Mouse (Mus musculus) MEL (cell line): ENCODE results near the gene Celsr1. TPM values are rescaled to one million over a fixed set of nuclear protein-coding genes. Genes with fewer than 3 reads are reported as not detected.

Experiments used
- DNase-seq: peaks from one replicate; pipeline ENCODE4 v3.0.0; 2011; ENCODE audit warnings: low read depth, low spot score
- H3K27ac ChIP-seq: 2 replicates; pipeline ENCODE4 v1.5.1; 2012; ENCODE audit warnings: low read depth, mild to moderate bottlenecking, control low read depth, low read length, moderate library complexity; ENCODE audit not compliant: control insufficient read depth
- H3K27me3 ChIP-seq, 2 experiments: fragments of 150-350 bp in 1 of 2; sonication (generic) in 1 of 2; 2 replicates each; pipeline ENCODE4 v1.6.1; 2012; ENCODE audit warnings: low read length in 2 of 2, mild to moderate bottlenecking in 2 of 2, improper control_type of control experiment in 1 of 2, moderate library complexity in 1 of 2; ENCODE audit not compliant: insufficient read depth in 2 of 2, control insufficient read depth in 1 of 2
- H3K36me3 ChIP-seq, 2 experiments: 2 replicates each; pipeline ENCODE4 v1.6.1; 2012 to 2014; ENCODE audit warnings: low read length in 2 of 2, improper control_type of control experiment in 1 of 2, inconsistent platforms in 1 of 2, mild to moderate bottlenecking in 1 of 2; ENCODE audit not compliant: insufficient read depth in 2 of 2, control insufficient read depth in 1 of 2
- H3K4me1 ChIP-seq, 2 experiments: fragments of 150-350 bp in 1 of 2; sonication (generic) in 1 of 2; 2 replicates each; pipeline ENCODE4 v1.6.1; 2012; ENCODE audit warnings: low read length in 2 of 2, improper control_type of control experiment in 1 of 2, mild to moderate bottlenecking in 1 of 2; ENCODE audit not compliant: insufficient read depth in 2 of 2, control insufficient read depth in 1 of 2
- H3K4me3 ChIP-seq, 2 experiments: fragments of 150-350 bp in 1 of 2; sonication (generic) in 1 of 2; 2 replicates each; pipeline ENCODE4 v1.5.1; 2012; ENCODE audit warnings: low read depth in 2 of 2, low read length in 2 of 2, mild to moderate bottlenecking in 2 of 2, moderate library complexity in 2 of 2, control low read depth in 1 of 2, improper control_type of control experiment in 1 of 2; ENCODE audit not compliant: control insufficient read depth in 1 of 2, insufficient read depth in 1 of 2
- H3K79me2 ChIP-seq: 2 replicates; pipeline ENCODE4 v1.6.1; 2012; ENCODE audit warnings: mild to moderate bottlenecking, low read length, moderate library complexity; ENCODE audit not compliant: control insufficient read depth, poor library complexity, insufficient read depth
- H3K9ac ChIP-seq: 2 replicates; pipeline ENCODE4 v1.6.1; 2012; ENCODE audit warnings: low read depth, mild to moderate bottlenecking, control low read depth, low read length, moderate library complexity; ENCODE audit not compliant: control insufficient read depth, poor library complexity, severe bottlenecking
- H3K9me3 ChIP-seq: fragments of 150-350 bp; sonication (generic); replicated peaks from 2 replicates; pipeline ENCODE4 v1.6.1; 2012; ENCODE audit warnings: mild to moderate bottlenecking, low read length, improper control_type of control experiment, moderate library complexity; ENCODE audit not compliant: insufficient read depth
- CHD1 ChIP-seq: IDR thresholded peaks from 2 replicates; pipeline ENCODE4 v1.6.1; 2012; ENCODE audit warnings: low read depth, mild to moderate bottlenecking, inconsistent platforms, low read length, improper control_type of control experiment
- CTCF ChIP-seq, 3 experiments: IDR thresholded peaks in 2 of 3; conservative IDR thresholded peaks in 1 of 3; 2 replicates each; pipeline ENCODE4 v1.5.1; 2011 to 2012; ENCODE audit warnings: low read length in 3 of 3, low read depth in 2 of 3, mild to moderate bottlenecking in 2 of 3, improper control_type of control experiment in 1 of 3, inconsistent platforms in 1 of 3, mixed read lengths in 1 of 3, moderate library complexity in 1 of 3; ENCODE audit not compliant: control insufficient read depth in 1 of 3, insufficient read depth in 1 of 3, poor library complexity in 1 of 3, severe bottlenecking in 1 of 3
- E2F4 ChIP-seq: IDR thresholded peaks from 2 replicates; pipeline ENCODE4 v1.6.1; 2011; ENCODE audit warnings: low read depth, low read length, improper control_type of control experiment, borderline replicate concordance
- ELF1 ChIP-seq: IDR thresholded peaks from 2 replicates; pipeline ENCODE4 v1.6.1; 2014; ENCODE audit warnings: low read depth, mild to moderate bottlenecking, inconsistent platforms, low read length, improper control_type of control experiment, moderate library complexity
- EP300 ChIP-seq, 2 experiments: IDR thresholded peaks; 2 replicates each; pipeline ENCODE4 v1.6.1; 2011; ENCODE audit warnings: improper control_type of control experiment in 2 of 2, low read length in 2 of 2, low read depth in 1 of 2, mild to moderate bottlenecking in 1 of 2
- ETS1 ChIP-seq: IDR thresholded peaks from 2 replicates; pipeline ENCODE4 v1.6.1; 2012; ENCODE audit warnings: low read depth, mild to moderate bottlenecking, inconsistent platforms, low read length, improper control_type of control experiment, moderate library complexity
- GATA1 ChIP-seq: IDR thresholded peaks from 2 replicates; pipeline ENCODE4 v1.6.1; 2011; ENCODE audit warnings: low read depth, low read length, improper control_type of control experiment
- JUND ChIP-seq: IDR thresholded peaks from 2 replicates; pipeline ENCODE4 v1.6.1; 2011; ENCODE audit warnings: low read depth, mild to moderate bottlenecking, improper control_type of control experiment, low read length
- MAFK ChIP-seq: IDR thresholded peaks from 2 replicates; pipeline ENCODE4 v1.6.1; 2011; ENCODE audit warnings: low read depth, mild to moderate bottlenecking, low read length, improper control_type of control experiment, borderline replicate concordance
- MEF2A ChIP-seq: IDR thresholded peaks from 2 replicates; pipeline ENCODE4 v1.6.1; 2014; ENCODE audit warnings: low read depth, mild to moderate bottlenecking, inconsistent platforms, low read length, improper control_type of control experiment; ENCODE audit not compliant: poor library complexity, insufficient replicate concordance, severe bottlenecking; ENCODE audit errors: extremely low read depth
- MYB ChIP-seq: IDR thresholded peaks from 2 replicates; pipeline ENCODE4 v1.6.1; 2011; ENCODE audit warnings: mild to moderate bottlenecking, low read depth, low read length, improper control_type of control experiment
- MYC ChIP-seq: IDR thresholded peaks from 2 replicates; pipeline ENCODE4 v1.6.1; 2011; ENCODE audit warnings: low read depth, mild to moderate bottlenecking, low read length, improper control_type of control experiment, moderate library complexity
- NRF1 ChIP-seq: IDR thresholded peaks from 2 replicates; pipeline ENCODE4 v1.6.1; 2014; ENCODE audit warnings: low read depth, mild to moderate bottlenecking, inconsistent platforms, low read length, improper control_type of control experiment, moderate library complexity; ENCODE audit not compliant: poor library complexity, insufficient read depth, severe bottlenecking
- POLR2A ChIP-seq, 2 experiments: IDR thresholded peaks; 2 replicates each; pipeline ENCODE4 v1.6.1; 2011 to 2012; ENCODE audit warnings: low read length in 2 of 2, mild to moderate bottlenecking in 2 of 2, control low read depth in 1 of 2, improper control_type of control experiment in 1 of 2, low read depth in 1 of 2, moderate library complexity in 1 of 2; ENCODE audit not compliant: control insufficient read depth in 1 of 2, insufficient read depth in 1 of 2, poor library complexity in 1 of 2
- POLR2AphosphoS2 ChIP-seq: IDR thresholded peaks from 2 replicates; pipeline ENCODE4 v1.6.1; 2011; ENCODE audit warnings: low read length, improper control_type of control experiment
- RAD21 ChIP-seq: IDR thresholded peaks from 2 replicates; pipeline ENCODE4 v1.6.1; 2011; ENCODE audit warnings: mild to moderate bottlenecking, low read depth, low read length, improper control_type of control experiment
- RCOR1 ChIP-seq: IDR thresholded peaks from 2 replicates; pipeline ENCODE4 v1.6.1; 2012; ENCODE audit warnings: low read depth, mild to moderate bottlenecking, inconsistent platforms, low read length, improper control_type of control experiment
- SIN3A ChIP-seq: IDR thresholded peaks from 2 replicates; pipeline ENCODE4 v1.6.1; 2012; ENCODE audit warnings: low read length, improper control_type of control experiment, inconsistent platforms
- SMC3 ChIP-seq: IDR thresholded peaks from 2 replicates; pipeline ENCODE4 v1.6.1; 2011; ENCODE audit warnings: low read depth, low read length, improper control_type of control experiment
- TAL1 ChIP-seq: IDR thresholded peaks from 2 replicates; pipeline ENCODE4 v1.6.1; 2012; ENCODE audit warnings: mild to moderate bottlenecking, inconsistent platforms, low read length, moderate library complexity, mixed read lengths
- TCF12 ChIP-seq: IDR thresholded peaks from 2 replicates; pipeline ENCODE4 v1.6.1; 2014; ENCODE audit warnings: low read depth, mild to moderate bottlenecking, inconsistent platforms, low read length, improper control_type of control experiment, moderate library complexity
- ZKSCAN1 ChIP-seq: IDR thresholded peaks from 2 replicates; pipeline ENCODE4 v1.6.1; 2012; ENCODE audit warnings: low read depth, mild to moderate bottlenecking, inconsistent platforms, low read length, improper control_type of control experiment, moderate library complexity
- ZMIZ1 ChIP-seq: IDR thresholded peaks from 2 replicates; pipeline ENCODE4 v1.6.1; 2012; ENCODE audit warnings: low read depth, mild to moderate bottlenecking, inconsistent platforms, low read length, improper control_type of control experiment, moderate library complexity
- polyA plus RNA-seq, 2 experiments: library from polyadenylated mRNA; stranded (reverse) in 1 of 2; unstranded in 1 of 2; fragments of >175 nt in 1 of 2; fragments of >200 nt in 1 of 2; gene quantifications; 2 replicates each; pipeline versions ENCODE4 v1.2.1 to v1.2.4; 2012; ENCODE audit warnings: low replicate concordance in 2 of 2, low read depth in 1 of 2; ENCODE audit not compliant: insufficient read length in 2 of 2, insufficient read depth in 1 of 2, missing spikeins in 1 of 2
- total RNA-seq: library from RNA; depleted of rRNA; stranded (reverse); fragments of 300-350 nt; gene quantifications from 2 replicates; pipeline ENCODE4 v1.2.3, GENCODE M21; 2012

Celsr1 gene
- total and polyA plus RNA-seq, 3 experiments = 0.12 to 0.42 TPM; not detected in 1

DNA sequence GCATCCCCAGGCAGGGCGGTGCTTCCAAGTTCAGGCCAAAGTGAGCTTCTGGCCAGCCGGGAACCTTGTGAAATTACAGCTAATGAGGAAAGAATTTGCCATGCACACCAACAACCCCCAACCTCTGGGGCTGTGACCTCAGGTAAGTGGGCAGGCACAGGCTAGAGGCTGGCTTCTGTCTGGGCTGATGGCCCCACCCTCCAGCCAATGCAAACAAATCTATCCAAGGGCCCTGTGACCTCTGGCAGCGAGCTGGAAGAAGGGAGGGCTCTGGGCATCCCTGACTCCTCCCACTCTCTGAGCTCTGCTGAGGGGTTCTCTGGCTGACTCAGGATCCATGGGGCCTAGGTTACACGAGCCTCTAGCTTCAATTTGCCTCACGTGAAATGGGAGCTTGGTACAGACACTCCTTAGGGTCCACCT is 97.9 kb downstream of the Celsr1 start:
- H3K9me3 ChIP-seq = no peaks in the 10 kb centered on the region
- TF ChIP-seq RCOR1 = no peak
- no peak for TF ChIP-seq SMC3
- no peak for TF ChIP-seq CTCF (IDR thresholded peaks at IDR 0.05 in 2 of 3, conservative IDR thresholded peaks at IDR 0.05 in 1 of 3; ENCODE audit: control insufficient read depth in 1 of 3, insufficient read depth in 1 of 3, low read depth in 2 of 3, low read length in 3 of 3, poor library complexity in 1 of 3, severe bottlenecking in 1 of 3)
- no peak overlapping the region for H3K27ac ChIP-seq
- no peaks in the 10 kb centered on the region for H3K36me3 ChIP-seq
- no peak overlapping the region for H3K9ac ChIP-seq
- H3K79me2 ChIP-seq = no peaks in the 10 kb centered on the region
- no peaks in the 10 kb centered on the region for H3K4me1 ChIP-seq
- H3K4me3 ChIP-seq = no peak overlapping the region
- H3K27me3 ChIP-seq = no peaks in the 10 kb centered on the region
- no peak for DNase-seq

DNA sequence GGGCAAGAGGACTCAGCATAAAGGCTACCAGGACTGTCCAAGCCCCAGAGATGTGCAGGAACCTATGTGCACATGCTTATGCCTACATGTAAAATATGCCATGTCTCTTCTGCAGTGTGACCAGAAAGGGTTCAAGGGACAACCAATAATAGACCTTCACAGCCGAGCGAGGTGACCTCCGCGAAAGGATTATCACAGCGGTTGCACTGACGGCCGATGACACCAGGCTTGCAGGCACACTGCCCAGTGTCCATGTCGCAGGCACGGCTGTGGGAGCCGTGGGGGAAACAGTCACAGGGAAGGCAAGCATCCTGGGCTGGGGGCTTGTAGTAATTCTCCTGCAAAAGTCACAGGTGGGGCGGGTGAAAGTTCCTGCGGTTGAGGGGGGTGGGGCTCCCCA is 105.4 kb downstream of the Celsr1 start:
- H3K27me3 ChIP-seq = no peaks in the 10 kb centered on the region; a peak in 1 of 4 replicates
- no peak for DNase-seq

DNA sequence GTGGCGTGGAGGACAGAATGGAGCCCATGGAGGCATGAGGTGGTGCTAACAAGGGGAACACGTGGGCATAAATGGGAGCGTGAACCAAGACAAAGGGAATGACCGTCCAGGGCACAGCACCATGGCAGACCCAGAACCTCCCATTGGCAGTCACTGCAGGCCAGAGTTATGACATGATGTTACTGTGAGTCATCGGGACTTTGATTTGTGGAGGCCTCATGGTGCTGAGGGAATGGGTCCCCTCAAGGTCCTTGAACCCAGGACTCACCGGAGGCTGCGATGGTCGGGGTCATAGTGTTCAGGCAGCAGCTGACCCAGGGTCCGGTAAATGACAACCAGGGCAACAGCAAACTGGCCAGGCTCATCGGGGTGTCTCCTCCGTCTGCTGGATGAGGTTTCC is 111.7 kb downstream of the Celsr1 start:
- Histone ChIP-seq H3K27ac (no peak overlapping the region), H3K9me3 (no peaks in the 10 kb centered on the region)
- TF ChIP-seq JUND (no peak), POLR2AphosphoS2 (no peak), ZMIZ1 (no peak), E2F4 (no peak), NRF1 (no peak)
- TF ChIP-seq, all 39 proteins: peak for 0
- Histone ChIP-seq H3K36me3 (no peaks in the 10 kb centered on the region), H3K27me3 (no peaks in the 10 kb centered on the region; a peak in 1 of 4 replicates), H3K4me1 (no peaks in the 10 kb centered on the region), H3K4me3 (no peak overlapping the region), H3K9ac (no peak overlapping the region), H3K79me2 (no peaks in the 10 kb centered on the region)
- no peak for DNase-seq

More for the DNA sequence above, 105.4 kb downstream of the Celsr1 start:
- Histone ChIP-seq H3K27ac (no peak overlapping the region), H3K9ac (no peak overlapping the region), H3K36me3 (no peaks in the 10 kb centered on the region), H3K79me2 (no peaks in the 10 kb centered on the region), H3K4me3 (no peak overlapping the region), H3K4me1 (no peaks in the 10 kb centered on the region), H3K9me3 (no peaks in the 10 kb centered on the region)
- TF ChIP-seq GATA1 = no peak

DNA sequence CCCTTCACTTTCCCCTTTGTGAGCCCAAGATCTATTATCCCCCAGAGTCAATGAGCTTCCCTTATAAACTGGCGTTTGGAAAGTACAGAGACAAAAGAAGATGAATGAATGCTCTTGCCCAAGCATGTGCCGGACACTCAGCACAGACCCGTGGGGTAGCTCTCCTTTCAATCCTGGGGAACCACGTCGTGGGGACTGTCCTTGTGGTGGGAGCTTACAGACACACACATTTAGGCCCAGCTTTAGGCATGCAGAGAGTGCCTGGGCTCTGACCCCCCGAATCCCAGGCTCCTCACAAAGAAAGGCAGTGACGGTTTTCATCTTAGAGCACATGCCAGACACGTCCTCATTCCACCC is 113.7 kb downstream of the Celsr1 start:
- no peak overlapping the region for H3K27ac ChIP-seq
- no peaks in the 10 kb centered on the region for H3K9me3 ChIP-seq
- H3K27me3 ChIP-seq = no peaks in the 10 kb centered on the region; a peak in 1 of 4 replicates
- H3K79me2 ChIP-seq = no peaks in the 10 kb centered on the region
- H3K36me3 ChIP-seq = no peaks in the 10 kb centered on the region
- H3K4me3 ChIP-seq = no peak overlapping the region
- no peak overlapping the region for H3K9ac ChIP-seq
- no peak for DNase-seq
- no peaks in the 10 kb centered on the region for H3K4me1 ChIP-seq
- TF ChIP-seq MYC = no peak
- no peak for TF ChIP-seq ZKSCAN1
- TF ChIP-seq TCF12 = no peak
- no peak for TF ChIP-seq MYB
- TF ChIP-seq EP300 (IDR thresholded peaks at IDR 0.05; ENCODE audit: low read depth in 1 of 2, low read length in 2 of 2) = no peak
- no peak for TF ChIP-seq MEF2A
- no peak for TF ChIP-seq POLR2A (IDR thresholded peaks at IDR 0.05; ENCODE audit: control insufficient read depth in 1 of 2, insufficient read depth in 1 of 2, low read depth in 1 of 2, low read length in 2 of 2, poor library complexity in 1 of 2)
- no peak for TF ChIP-seq MAFK
- no peak for TF ChIP-seq ETS1
- no peak for TF ChIP-seq TAL1
- TF ChIP-seq CHD1 = no peak
- TF ChIP-seq RAD21 = no peak
- TF ChIP-seq SIN3A = no peak
- TF ChIP-seq RCOR1 = no peak
- TF ChIP-seq ELF1 = no peak
